Mouse (Mus musculus) embryo, embryonic 10 days (tissue): ENCODE measurements around the gene Gm13697.
"Not testable (repeated sequence)": the region's sequence is repeated elsewhere in the genome, so short reads cannot be mapped to it uniquely, and the experiment has no call there.

Source experiments
- DNase-seq: peaks from one replicate; pipeline ENCODE4 v3.0.0-alpha.2; 2015; ENCODE audit warnings: low spot score

The Gm13697 gene

DNA sequence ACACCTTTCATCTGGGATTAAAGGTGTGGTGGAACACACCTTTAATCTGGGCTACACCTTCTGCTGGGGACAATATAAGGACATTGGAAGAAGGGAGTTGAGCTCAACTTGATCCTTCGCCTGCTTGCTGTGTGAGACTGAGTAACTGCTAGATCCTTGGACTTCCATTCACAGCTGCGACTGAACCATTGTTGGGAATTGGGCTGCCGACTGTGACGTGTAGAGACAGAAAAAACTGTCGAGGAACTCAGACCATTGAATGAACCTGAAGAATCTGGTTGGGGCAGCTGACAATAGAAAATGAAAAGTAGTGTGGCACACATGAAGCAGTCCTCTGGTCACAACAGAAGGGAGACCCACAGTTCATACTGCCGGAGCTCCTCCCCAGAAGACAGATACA lies at the start of gene Gm13697:
Gene Gm13697, plus strand, starts transcription at position 301 of the 400 bp plus-strand sequence.
- DNase-seq = not testable (repeated sequence)

GRCm38 (mm10) chr2:83940931-83941361 lies 43.6 kb upstream of the Gm13697 start, which contains the start of gene Zswim2:
Gene Zswim2 (minus strand): TSS chr2:83941228.
- peak; percentile 91 for DNase-seq

- DNase-seq = no peak
Observed at GRCm38 (mm10) chr2:83941378-83941777, 43.2 kb upstream of the Gm13697 start.

- no peak for DNase-seq
Observed at GRCm38 (mm10) chr2:83941792-83942191, 42.8 kb upstream of the Gm13697 start.

GRCm38 (mm10) chr2:83955393-83955792 lies 29.1 kb upstream of the Gm13697 start, which contains the start of gene Gm13698:
Gene Gm13698 (plus strand): TSS chr2:83955693.
- not testable (repeated sequence) for DNase-seq

GRCm38 (mm10) chr2:83961203-83961602 lies 23.3 kb upstream of the Gm13697 start, which contains the start of gene Gm13693:
Gene Gm13693 (plus strand): TSS chr2:83961503.
- not testable (repeated sequence) for DNase-seq

- not testable (repeated sequence) for DNase-seq
Observed at GRCm38 (mm10) chr2:83967013-83967412, 17.5 kb upstream of the Gm13697 start, which contains the start of gene Gm13695. Gene Gm13695 (plus strand): TSS chr2:83967313.

- DNase-seq = not testable (repeated sequence)
Observed at GRCm38 (mm10) chr2:83972823-83973222, 11.7 kb upstream of the Gm13697 start, which contains the start of gene Gm13696. Gene Gm13696 (plus strand): TSS chr2:83973123.

DNA sequence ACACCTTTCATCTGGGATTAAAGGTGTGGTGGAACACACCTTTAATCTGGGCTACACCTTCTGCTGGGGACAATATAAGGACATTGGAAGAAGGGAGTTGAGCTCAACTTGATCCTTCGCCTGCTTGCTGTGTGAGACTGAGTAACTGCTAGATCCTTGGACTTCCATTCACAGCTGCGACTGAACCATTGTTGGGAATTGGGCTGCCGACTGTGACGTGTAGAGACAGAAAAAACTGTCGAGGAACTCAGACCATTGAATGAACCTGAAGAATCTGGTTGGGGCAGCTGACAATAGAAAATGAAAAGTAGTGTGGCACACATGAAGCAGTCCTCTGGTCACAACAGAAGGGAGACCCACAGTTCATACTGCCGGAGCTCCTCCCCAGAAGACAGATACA lies 5.9 kb upstream of the Gm13697 start, which contains the start of gene Gm13694:
Gene Gm13694, plus strand, starts transcription at position 301 of the 400 bp plus-strand sequence.
- DNase-seq = not testable (repeated sequence)

- not testable (repeated sequence) for DNase-seq
Observed at GRCm38 (mm10) chr2:83990253-83990652, 5.7 kb downstream of the Gm13697 start, which contains the start of gene Gm13691. Gene Gm13691 (plus strand): TSS chr2:83990553.

- DNase-seq = not testable (repeated sequence)
Observed at GRCm38 (mm10) chr2:83993639-83994255, 9.2 kb downstream of the Gm13697 start.

DNA sequence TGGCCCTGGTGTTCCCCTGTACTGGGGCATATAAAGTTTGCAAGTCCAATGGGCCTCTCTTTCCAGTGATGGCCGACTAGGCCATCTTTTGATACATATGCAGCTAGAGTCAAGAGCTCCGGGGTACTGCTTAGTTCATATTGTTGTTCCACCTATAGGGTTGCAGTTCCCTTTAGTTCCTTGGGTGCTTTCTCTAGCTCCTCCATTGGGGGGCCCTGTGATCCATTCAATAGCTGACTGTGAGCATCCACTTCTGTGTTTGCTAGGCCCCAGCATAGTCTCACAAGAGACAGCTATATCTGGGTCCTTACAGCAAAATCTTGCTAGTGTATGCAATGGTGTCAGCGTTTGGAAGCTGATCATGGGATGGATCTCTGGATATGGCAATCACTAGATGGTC lies 10.0 kb downstream of the Gm13697 start:
- DNase-seq = not testable (repeated sequence)

DNA sequence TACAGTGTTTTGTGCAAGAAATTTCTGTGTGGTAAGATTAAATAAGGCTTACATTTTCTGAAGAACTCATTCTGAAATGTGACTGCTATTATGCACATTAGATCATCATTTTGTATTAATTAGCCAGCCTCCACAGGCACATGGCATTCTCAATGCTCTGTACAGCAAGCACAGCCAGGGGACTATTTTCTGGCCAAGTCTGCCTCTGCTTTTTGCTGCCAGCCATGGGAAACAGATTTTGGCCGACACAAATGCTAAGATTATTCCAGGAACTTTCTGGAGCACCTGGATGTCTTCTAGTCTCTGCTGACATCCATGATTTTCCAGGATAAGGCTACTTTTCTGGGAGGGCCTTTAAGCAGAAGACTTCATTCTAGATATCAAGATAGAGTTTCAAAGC lies 24.4 kb downstream of the Gm13697 start:
- no peak for DNase-seq

DNA sequence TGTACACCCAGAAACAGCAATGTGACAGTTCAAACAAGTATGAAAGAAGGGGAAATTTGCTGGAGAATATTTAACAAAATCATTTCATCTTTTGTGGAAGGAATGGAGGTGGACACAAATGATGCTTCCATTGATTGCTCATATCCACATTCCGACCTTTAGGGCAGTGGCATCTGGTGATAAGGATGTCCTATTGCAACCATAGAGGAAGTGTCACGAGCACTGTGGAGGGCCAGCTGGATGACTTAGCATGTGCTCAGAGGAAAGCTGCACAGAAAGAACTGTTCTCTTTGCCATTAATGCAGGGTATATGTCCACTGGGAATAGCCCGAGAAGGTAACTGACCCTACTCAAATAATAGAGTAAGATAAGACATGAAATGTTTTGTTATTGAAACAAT lies 25.3 kb downstream of the Gm13697 start:
- DNase-seq = no peak

DNA sequence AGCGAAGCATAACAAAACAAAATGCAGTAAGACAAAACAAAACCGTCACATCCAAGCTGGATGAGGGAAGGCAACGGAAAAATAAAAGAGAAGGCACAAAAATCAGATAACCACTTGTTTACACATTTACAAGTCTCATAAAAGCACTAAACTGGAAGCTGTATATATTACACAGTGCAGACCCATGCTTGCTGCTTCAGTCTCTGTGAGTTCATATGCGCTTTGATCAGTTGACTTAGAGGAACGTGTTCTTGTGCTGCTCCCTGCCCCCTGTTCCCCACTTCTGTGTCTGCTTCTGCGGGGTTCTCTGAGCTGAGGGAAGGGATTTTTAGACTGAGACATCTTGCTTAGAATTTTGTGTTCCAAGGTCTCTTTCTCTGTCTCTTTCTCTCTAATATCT lies 30.0 kb downstream of the Gm13697 start:
- no peak for DNase-seq

DNA sequence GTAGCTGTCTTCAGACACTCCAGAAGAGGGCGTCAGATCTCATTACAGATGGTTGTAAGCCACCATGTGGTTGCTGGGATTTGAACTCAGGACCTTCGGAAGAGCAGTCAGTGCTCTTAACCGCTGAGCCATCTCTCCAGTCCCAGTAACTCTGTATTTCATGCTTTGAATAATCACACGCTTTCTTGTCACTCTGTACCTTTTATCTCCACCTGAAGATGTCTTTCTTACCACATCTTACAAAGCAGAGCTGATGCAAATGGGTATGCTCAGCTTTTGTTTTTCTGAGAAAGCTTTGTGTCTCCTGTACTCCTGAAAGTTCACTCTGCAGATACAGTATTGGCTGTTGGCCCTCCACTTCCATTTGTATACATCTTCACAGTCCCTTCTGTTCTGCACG lies 31.7 kb downstream of the Gm13697 start:
- DNase-seq = not testable (repeated sequence)

DNA sequence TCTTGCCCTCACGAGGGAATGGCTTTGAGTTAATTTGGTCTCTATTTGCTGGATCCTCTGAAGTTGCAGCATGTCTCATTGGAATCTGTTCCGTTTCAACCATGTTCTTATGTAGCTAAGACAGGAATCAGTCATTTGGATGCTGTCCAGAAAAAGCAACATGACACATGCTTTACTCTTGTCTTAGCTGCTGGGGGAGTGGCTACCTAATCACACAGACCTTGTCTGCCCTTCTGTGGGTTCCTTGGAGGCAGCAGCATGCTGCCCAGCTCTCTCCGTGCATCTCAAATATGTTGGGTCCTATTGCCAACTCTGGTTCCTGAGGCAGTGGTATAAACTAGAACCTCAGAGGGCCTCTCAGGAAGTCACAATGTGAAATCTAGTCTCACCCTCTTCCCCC lies 33.8 kb downstream of the Gm13697 start:
- DNase-seq = no peak

GRCm38 (mm10) chr2:84019519-84020305 lies 35.2 kb downstream of the Gm13697 start:
- DNase-seq = peak; percentile 51

DNA sequence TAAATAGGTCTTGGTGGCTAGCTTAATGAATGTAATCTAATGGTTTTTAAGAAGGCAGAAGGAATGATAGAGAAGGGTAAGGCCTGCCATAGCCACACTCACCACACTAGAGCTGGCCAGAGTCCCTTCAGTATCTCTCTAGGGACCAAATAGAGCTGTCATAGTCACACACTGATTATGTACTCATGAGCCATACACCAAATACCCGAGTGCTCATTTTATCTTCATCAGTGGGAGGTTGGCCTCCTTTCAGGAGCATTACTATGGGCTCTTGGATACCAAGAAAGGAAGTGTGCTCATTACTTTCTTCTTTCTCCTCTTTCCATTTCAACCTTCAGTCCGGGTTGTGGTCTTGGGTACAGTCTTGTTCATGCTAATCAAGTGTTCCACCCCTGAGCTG lies 37.4 kb downstream of the Gm13697 start:
- no peak for DNase-seq

DNA sequence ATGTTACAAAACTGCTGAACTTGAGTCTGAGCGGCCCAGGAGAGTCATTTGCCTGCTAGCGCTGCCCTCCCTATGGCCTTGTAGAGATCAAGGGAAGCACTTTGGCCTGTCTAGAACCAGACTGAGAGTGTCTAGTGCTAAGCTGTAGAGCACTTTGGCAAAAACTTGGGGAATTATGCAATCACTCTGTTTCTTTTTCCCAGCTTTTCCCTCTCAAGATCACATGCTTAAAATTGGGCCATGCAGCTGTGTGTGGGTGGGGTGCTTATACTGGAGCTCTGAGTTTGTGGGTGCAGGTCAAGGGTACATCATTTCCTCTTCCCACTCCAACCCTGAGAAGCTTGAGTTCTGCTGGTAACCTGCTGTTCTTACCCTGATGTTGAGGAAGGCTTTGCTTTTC lies 38.4 kb downstream of the Gm13697 start:
- DNase-seq = no peak

- DNase-seq = no peak
Observed at GRCm38 (mm10) chr2:84023319-84023718, 38.8 kb downstream of the Gm13697 start.

- DNase-seq = no peak
Observed at GRCm38 (mm10) chr2:84025217-84025616, 40.7 kb downstream of the Gm13697 start.

- DNase-seq = no peak
Observed at GRCm38 (mm10) chr2:84032505-84032904, 48.0 kb downstream of the Gm13697 start.
